Comparison of ENCODE assay signal across 7 mouse cellular contexts in the genomic region with DNA sequence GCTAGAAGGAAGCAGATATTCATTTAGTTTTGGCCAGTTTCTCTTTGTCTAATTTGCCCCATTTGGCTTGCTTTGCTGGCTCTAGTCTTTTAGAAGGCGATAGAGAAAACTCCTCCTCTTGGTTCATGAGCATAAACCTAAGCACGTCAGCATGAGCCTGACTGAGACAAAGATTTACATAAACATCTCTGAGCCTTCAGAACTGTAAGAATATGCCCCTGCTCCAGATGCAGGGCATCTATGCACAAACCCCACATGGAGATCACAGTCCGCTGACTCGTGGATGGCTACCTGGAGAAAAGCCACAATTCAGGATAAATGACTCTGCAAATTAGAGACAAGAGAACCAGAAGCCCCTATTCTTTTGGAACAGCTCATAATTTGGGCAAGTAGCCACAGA.
DNase-seq lines count a peak whose midpoint lies in the region; ATAC-seq and TF ChIP-seq lines count a peak whose summit lies in the region.

No protein-coding gene starts in this region.

- peak overlapping the region; percentile 24 for H3K4me3 ChIP-seq in heart, postnatal 0 days (ENCODE audit: low read depth, low read length)
- H3K4me3 ChIP-seq in midbrain, embryonic 13.5 days (replicated peaks), result no peak overlapping the region
- H3K4me3 ChIP-seq in midbrain, embryonic 10.5 days, result no peak overlapping the region
- no peak overlapping the region; the same call in 1 of the 2 replicates for H3K4me3 ChIP-seq in forebrain, embryonic 16.5 days (replicated peaks; ENCODE audit: low read length)

- H3K36me3 ChIP-seq in heart, postnatal 0 days (replicated peaks; ENCODE audit: control insufficient read depth, insufficient read depth, low read length), result no peaks in the 10 kb centered on the region
- no peaks in the 10 kb centered on the region for H3K36me3 ChIP-seq in midbrain, embryonic 13.5 days
- no peaks in the 10 kb centered on the region for H3K36me3 ChIP-seq in midbrain, embryonic 10.5 days
- no peaks in the 10 kb centered on the region for H3K36me3 ChIP-seq in forebrain, embryonic 16.5 days (ENCODE audit: control insufficient read depth, insufficient read depth)

- H3K9ac ChIP-seq in heart, postnatal 0 days (replicated peaks; ENCODE audit: low read depth, low read length), result no peak overlapping the region
- H3K9ac ChIP-seq in midbrain, embryonic 13.5 days (replicated peaks), result no peak overlapping the region
- H3K9ac ChIP-seq in forebrain, embryonic 16.5 days (replicated peaks; ENCODE audit: low read depth, low read length), result no peak overlapping the region

- TF ChIP-seq CTCF in heart, postnatal 0 days (IDR thresholded peaks at IDR 0.05; ENCODE audit: low read depth), result no peak

- H3K27me3 ChIP-seq in heart, postnatal 0 days (ENCODE audit: control insufficient read depth, insufficient read depth, low read length), result no peaks in the 10 kb centered on the region
- no peaks in the 10 kb centered on the region for H3K27me3 ChIP-seq in midbrain, embryonic 13.5 days
- H3K27me3 ChIP-seq in midbrain, embryonic 10.5 days (ENCODE audit: low read depth, poor library complexity, severe bottlenecking), result no peaks in the 10 kb centered on the region
- no peaks in the 10 kb centered on the region for H3K27me3 ChIP-seq in forebrain, embryonic 16.5 days (replicated peaks; ENCODE audit: control insufficient read depth, insufficient read depth, low read length)

- peak overlapping the region; percentile 55 for H3K4me2 ChIP-seq in heart, postnatal 0 days (ENCODE audit: low read depth, low read length)
- H3K4me2 ChIP-seq in midbrain, embryonic 13.5 days (replicated peaks), result no peak overlapping the region
- H3K4me2 ChIP-seq in forebrain, embryonic 16.5 days (ENCODE audit: low read length), result peak overlapping the region; percentile 46

- intact Hi-C loops in heart, postnatal 36 days (cut with DNase I), result no loop called here

- no peak for TF ChIP-seq EP300 in heart, postnatal 0 days (IDR thresholded peaks at IDR 0.05; ENCODE audit: low read depth)

- 54% methylated on average over 4 of the region's 4 CpGs for WGBS in heart, postnatal 0 days
- WGBS in midbrain, embryonic 13.5 days, result 69% methylated on average over 4 of the region's 4 CpGs
- WGBS in midbrain, embryonic 10.5 days, result 82% methylated on average over 4 of the region's 4 CpGs
- 17% methylated on average over 4 of the region's 4 CpGs for WGBS in forebrain, embryonic 16.5 days

- H3K27ac ChIP-seq in heart, postnatal 0 days (ENCODE audit: low read depth), result no peak overlapping the region
- H3K27ac ChIP-seq in midbrain, embryonic 13.5 days, result no peak overlapping the region
- no peak overlapping the region for H3K27ac ChIP-seq in midbrain, embryonic 10.5 days (replicated peaks)
- peak overlapping the region; percentile 64 for H3K27ac ChIP-seq in forebrain, embryonic 16.5 days (ENCODE audit: low read length)

- no peak for ATAC-seq in heart, postnatal 0 days (ENCODE audit: insufficient read depth, low read depth)
- ATAC-seq in midbrain, embryonic 13.5 days, result peak; percentile 59
- ATAC-seq in forebrain, embryonic 16.5 days, result peak; percentile 62

- H3K4me1 ChIP-seq in heart, postnatal 0 days (ENCODE audit: control insufficient read depth, insufficient read depth), result peaks cover 9% of the 10 kb centered on the region; the same call in 1 of the 2 replicates
- peaks cover 10% of the 10 kb centered on the region; the same call in 1 of the 2 replicates for H3K4me1 ChIP-seq in midbrain, embryonic 13.5 days (replicated peaks)
- H3K4me1 ChIP-seq in midbrain, embryonic 10.5 days, result no peaks in the 10 kb centered on the region
- H3K4me1 ChIP-seq in forebrain, embryonic 16.5 days (replicated peaks; ENCODE audit: control insufficient read depth, insufficient read depth, low read length), result peaks cover 23% of the 10 kb centered on the region

- no peak for DNase-seq in heart, postnatal 0 days (ENCODE audit: low spot score)
- no peak for DNase-seq in heart, postnatal 36 days
- no peak for DNase-seq in midbrain, embryonic 10.5 days (ENCODE audit: low spot score)
- peak; percentile 35 for DNase-seq in telencephalon, adult 2 months (ENCODE audit: low read depth, low spot score)
- DNase-seq in retina, embryonic 14.5 days (ENCODE audit: low spot score), result no peak

- 0 out of 2 replicates have a peak, but pooled peaks cover 1% of the 10 kb centered on the region for H3K9me3 ChIP-seq in heart, postnatal 0 days (replicated peaks; ENCODE audit: control insufficient read depth, low read length)
- no peaks in the 10 kb centered on the region for H3K9me3 ChIP-seq in midbrain, embryonic 13.5 days
- no peaks in the 10 kb centered on the region for H3K9me3 ChIP-seq in midbrain, embryonic 10.5 days (replicated peaks)
- H3K9me3 ChIP-seq in forebrain, embryonic 16.5 days (ENCODE audit: control insufficient read depth, low read length), result no peaks in the 10 kb centered on the region
